Mouse (Mus musculus) layer of hippocampus, postnatal 36 days (tissue): Measurements from ENCODE around the gene Fbxo39. TPM values are rescaled to one million over a fixed set of nuclear protein-coding genes. Genes with fewer than 3 reads are reported as not detected.
"Not testable (repeated sequence)": the region's sequence is repeated elsewhere in the genome, so short reads cannot be mapped to it uniquely, and the experiment has no call there.

ENCODE experiments used
- DNase-seq, 2 experiments: peaks; one replicate each; pipeline ENCODE4 v3.0.0; 2022
- total RNA-seq, 2 experiments: library from RNA; stranded (reverse); gene quantifications; 2 replicates each; pipeline ENCODE4 v1.2.3; 2021

Gene Fbxo39
- total RNA-seq, 2 experiments from 2014 or later = not detected

DNA sequence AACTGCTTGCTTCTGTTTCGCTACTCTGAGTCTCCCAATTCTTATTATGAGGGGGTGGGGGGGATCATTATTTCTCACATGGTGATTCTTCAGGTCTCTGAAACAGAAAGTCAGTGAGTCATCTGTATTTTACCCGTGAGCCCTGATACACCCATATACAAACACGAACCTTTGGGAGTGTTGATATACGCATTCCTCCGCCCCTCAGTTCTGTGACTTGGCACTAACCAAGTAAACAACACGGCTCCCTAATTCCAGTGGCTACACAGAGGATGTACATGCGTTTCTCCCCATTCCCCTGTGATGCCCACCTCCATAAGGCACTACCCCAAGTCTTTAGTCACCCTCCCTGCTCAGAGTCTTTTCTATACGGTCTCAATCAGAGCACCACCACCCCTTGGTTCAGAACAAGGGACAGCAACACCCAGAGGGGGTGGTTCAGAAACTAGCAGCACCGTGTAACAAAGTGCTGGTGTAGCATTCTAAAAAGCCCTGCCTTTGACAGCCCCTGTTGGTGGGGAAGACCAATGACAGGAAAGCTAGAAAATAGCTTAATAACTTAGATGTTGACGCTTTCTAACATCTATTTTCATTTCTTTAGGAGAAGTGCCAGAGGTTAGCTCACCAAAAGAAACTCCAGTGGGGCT lies 2.8 kb upstream of the Fbxo39 start:
- DNase-seq = no peak

DNA sequence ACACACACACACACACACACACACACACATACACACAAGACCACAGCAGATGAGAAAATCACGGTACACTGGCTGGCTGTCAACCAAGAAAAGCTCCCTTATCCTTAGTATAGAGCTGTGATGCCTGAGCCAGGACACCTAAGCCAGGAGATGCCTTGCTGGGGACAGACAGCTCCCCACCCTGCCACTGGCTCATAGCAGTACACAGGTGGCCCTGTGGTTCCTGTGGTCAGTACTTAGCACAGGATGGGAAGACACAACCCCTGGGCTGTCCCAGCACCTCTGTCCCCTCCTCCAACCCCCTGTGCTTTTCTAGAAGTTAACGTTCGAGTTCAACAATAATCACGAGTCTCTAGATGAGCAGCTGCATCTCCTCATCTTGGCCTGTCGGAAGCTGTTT lies 3.8 kb downstream of the Fbxo39 start:
- no peak for DNase-seq

DNA sequence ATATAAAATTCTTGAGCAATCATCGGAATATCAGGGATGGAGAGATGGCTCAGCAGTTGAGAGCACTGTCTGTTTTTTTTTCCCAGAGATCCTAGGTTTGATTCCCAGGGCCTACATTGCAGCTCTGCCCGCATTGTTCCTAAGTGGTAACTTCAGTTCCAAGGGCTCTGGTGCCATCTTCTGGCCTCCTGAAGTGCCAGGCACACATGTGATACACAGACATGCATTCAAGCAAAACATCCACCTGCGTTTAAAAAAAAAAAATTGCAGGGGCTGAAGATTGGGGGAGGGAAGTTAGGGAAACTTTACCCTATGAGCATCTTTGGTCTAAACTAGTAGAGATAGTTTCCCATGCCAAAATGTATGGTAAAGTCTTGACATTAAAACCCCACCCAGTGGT lies 10.2 kb downstream of the Fbxo39 start:
- no peak for DNase-seq

DNA sequence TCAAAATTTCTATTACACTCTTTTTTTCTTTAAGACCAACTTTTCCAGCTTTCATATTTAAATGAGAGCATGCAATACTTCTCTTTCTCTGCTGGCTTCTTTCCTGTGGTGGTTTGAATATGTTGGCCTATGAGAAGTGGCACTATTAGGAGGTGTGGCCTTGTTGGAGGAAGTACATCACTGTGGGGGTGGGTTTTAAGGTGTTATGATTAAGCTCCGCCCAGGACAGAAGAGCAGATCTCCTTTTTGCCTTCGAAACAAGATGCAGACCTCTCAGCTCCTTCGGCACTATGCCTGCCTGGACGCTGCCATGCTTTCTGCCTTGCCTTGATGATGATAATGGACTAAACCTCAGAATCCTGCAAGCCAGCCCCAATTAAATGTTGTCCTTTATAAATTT lies 11.5 kb downstream of the Fbxo39 start:
- DNase-seq = no peak

DNA sequence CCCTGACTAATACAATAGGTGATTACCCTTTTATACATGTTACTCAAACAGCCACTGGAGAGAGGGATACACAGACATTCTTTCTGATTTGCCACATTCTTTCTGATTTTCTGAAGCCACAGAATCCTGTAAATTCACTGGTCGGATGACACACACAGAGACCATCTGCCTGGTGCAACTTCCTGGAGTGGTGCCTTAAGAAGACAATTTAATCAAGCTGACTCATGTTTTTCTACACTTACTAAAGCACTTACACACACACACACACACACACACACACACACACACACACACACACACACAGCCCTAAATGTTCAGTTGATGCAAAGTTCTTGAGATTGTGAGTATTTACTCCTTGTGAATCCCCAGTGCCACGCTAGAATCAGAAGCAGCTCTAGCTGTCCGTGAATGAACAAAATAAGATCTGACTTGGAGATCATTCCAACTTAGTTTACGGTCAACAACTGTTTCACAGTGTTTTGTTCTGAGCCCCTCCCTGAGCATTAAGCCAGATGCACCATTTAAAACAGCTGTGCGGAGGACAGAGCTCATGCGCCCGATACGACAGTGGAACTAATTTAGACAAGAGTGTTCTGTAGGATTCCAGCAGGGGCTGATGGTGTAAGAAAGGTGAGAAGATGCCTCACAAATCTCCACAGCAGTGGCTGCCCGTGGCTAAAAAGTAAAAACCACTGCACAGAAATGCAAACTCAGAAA lies 18.9 kb downstream of the Fbxo39 start:
- DNase-seq = no peak

DNA sequence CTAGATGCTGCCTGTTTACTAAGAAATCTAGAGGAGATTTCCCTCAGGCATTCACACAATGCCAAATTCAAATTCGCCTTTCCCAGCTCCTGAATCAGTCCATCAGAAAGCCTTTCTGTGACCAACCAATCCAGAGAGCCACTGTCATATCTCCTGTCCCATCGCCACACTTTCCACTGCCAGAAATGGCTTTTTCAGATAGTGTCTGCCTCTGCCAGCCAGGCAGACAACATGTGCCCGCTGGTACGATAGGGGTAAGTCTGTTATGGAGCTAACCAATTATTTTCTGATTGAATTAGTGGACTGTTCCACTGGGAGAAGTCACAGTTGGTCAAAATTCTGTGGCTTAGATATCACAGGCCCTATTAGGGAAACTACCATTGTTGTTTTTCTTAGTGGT lies 20.4 kb downstream of the Fbxo39 start:
- DNase-seq = no peak

DNA sequence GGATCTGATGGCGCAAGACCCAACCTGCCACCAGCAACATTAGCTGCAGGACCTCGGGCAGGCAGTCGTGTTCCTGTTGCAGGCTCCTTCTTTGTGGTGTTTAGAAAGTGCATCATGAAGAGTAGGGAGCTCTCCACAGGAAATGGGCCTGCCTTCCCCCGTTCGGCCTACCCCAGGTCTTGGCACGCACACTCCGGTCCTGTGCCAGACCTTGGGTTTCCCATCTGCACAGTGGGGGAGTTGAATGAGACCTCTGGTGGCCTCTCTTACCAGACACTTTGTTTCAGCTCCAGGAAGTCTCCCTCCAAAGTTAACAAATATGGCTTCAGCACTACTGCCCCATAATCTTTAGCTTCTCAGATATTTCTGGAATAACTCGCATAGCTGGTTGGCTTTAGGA lies 22.5 kb downstream of the Fbxo39 start:
- no peak for DNase-seq

DNA sequence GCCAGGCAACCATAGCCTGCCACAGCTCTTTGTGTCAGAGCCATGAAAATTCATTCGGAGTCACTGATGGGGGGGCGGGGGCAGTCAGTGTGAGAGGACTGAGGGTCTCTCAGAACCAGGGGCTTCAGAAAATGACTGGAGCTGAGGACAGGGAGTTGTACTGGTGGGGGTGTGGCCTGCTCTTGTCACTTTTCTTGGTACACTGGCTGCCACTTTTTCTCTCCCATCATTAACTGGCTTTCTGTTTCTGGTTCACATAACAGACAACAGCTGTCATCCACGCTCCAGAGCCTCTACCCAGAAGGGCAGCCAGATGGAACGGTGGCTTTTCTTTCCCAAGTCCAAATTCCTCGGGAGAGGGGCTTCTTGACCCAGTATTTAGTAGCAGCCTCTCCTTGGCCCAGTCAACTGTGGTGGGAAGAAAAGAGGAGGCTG lies 24.2 kb downstream of the Fbxo39 start:
- DNase-seq = no peak

DNA sequence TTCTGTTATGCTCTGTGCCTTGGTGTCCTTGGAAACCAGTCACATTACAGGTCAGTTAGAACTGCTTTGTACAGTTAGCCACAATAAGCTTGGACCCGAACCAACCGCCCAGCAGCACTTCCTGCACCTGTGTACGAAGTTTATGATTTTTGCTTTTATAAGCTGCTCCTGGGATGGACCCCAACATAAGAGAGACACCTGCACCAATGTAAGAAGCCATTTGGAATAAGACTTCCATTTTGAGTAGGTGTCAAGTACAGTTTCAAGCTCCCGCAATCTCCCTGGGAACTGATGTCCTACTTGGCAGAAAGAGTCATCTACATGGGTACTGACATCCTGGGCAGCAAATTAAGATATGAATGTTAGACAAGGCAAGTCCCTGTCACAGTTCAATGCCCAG lies 25.5 kb downstream of the Fbxo39 start:
- DNase-seq = no peak

DNA sequence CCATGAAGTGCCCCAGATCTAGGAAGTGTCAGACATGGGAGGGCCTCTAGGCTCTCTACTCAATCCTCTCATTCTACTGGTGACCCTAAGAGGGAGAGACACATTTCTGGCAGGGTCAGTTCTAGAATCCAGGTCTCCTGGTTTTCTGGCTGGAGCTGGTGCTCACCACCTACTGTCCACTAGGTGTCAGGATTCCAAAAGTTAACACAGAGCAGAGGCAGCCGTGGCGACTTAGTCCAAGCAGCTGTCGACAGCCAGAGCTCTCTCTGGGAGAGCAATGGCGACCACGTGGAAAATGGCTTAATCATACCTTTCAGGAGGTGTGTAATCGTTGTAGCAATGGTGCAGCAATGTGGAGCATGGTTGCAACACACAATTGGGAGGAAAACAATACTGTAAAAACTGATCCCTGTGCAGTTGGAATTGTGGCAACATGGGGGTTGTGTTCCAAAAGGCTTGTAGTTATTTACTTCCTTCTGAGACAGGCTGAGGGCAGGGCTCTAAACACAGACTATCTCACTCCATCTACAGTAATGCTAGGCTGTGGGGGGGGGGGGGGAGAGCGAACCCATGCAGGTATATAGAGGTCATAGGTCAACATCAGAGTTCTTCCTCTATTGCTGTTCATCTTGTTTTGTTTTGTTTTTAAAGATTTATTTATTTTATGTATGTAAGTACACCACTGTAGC lies 28.4 kb downstream of the Fbxo39 start:
- DNase-seq = peak; percentile 48 to 56

DNA sequence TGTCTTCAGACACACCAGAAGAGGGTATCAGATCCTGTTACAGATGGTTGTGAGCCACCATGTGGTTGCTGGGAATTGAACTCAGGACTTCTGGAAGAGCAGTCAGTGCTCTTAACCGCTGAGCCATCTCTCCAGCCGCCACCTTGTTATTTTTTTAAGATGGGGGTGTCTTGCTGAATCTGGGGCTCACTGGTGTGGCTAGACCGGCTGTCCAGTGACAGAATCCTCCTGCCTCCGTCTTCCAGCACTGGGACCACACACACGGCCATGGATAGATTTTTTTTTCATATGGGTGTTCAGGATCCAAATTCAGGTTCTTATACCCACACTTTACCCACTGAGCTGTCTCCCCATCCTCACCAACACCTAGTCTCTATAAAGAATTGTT lies 29.0 kb downstream of the Fbxo39 start:
- DNase-seq = not testable (repeated sequence)

DNA sequence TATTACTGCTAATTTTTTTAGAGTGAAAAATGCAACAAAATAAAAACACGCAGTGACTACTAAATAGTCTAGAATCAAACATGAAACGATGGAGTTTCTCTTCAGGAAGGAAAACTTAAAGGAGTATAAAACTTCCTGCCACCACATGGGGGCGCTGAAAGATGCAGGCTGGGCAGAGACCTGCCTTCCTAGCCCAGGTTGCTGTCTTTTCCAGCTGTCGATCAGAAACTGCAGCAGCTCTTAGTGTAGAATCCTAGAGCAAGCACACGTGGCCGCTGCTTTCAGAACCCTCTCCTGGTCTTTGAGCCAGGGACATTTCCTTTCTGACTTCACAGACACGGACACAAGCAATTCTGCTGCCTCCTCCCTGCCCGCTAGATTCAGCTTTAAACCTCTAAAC lies 29.7 kb downstream of the Fbxo39 start:
- no peak for DNase-seq

DNA sequence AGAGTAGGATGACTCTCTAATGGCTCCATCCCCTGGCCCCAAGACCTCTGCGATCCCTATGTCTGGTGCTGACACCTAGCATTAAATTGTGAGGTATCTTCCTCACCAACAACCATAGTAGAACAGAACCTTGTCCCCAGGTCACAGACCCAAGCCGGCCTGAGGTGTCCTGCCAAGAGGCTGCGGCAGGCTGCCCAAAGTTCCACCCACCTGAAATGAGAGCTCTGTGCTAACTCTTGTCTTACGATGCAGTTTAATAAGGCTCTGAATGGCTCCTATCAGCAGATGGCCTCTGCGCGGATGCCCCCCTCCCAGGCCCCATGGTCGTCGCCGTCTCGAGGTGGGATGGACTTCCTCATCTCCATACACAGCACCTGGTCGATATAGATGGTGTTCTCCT lies 30.2 kb downstream of the Fbxo39 start:
- DNase-seq = no peak

DNA sequence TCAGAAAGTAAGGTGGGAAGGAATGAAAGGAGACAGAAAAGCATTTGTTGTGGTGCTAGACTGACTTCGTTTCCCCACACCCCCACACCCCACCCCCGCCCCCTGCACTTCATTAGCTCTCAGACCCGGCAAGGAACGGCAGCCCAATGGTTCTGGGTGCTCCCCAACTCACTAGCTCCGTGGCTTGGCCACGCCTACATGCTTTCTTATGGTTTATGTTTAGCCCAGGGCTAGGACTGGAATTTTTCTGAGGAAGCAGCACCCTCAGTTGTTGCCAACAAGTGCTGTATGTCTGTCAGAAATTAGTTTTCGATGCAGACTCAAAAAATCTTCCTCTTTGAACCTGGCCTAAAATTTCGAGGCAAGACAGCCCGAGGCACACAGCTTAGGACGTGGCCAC lies 34.3 kb downstream of the Fbxo39 start:
- DNase-seq = no peak

DNA sequence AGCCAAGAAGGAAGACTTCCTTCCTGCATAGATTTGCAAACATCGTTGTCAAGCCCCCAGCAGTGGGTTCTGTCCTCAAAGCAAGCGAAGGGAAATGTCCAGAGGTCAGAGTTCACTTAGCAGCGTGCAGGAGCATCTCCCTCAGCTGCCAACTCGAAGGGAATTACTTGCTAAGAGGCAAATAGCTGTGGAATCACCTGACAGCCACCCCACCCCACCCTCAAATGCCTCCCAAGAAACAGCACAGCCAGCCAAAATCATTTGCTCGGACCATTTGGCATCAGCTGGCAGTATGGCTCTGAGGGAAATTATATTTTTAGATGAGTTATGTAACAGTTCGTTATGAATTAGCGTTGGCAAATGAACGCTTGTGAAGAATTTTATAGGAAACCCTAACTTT lies 34.8 kb downstream of the Fbxo39 start:
- peak in 1 of 2 experiments; percentile 59 for DNase-seq

DNA sequence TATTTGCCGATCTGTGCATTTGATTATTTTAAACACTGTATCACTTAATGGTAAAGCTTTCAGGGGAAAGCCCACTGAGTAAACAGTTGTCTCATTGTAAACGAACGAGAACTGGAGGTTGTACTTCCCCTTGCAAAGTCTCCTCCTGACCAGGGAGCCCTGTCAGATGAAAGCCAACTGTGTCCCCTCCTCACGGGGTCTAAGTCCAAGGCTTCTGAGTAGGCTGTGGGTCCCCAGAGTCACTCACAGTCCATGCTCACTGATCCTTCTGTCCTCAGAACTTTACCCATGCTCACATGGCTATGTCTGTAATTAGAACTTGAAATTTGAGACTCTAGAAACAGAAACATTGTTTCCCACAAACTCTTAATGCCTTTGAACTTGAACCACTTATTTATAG lies 35.4 kb downstream of the Fbxo39 start:
- DNase-seq = no peak

DNA sequence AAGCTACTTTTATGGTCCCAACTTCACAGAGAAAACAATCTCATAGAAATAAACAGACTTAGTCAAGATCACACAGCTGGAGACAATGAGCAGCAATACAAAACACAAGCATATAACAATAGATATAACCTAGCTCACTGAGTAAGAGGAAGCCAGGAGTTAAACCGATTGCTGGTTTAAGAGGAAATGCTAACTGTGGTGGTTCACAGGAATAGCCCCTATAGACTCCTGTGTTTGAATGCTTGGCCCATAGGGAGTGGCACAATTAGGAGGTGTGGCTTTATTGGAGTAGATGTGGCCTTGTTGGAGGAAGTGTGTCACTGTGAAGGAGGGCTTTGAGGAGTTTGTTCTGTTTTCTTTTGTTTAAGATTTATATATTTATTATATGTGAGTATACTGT lies 38.0 kb downstream of the Fbxo39 start:
- DNase-seq = no peak

DNA sequence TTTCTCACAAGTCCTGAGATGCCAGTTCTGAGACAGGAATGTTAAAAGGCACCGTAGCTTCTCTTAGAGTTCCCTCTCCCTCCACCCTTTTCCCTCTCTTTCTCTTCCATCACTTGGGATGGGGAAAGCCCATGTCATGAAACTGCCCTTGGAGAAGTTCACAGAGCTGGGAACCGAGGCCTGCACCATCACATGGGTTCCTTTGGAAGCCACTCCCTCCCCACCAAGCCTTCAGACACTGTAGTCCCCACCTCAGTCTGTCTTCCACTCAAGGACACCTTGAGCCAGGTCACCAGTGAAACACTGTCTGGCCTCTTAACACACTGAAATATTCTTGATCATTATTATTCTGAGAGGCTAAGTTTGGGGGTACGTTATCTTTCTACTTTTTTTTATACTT lies 38.9 kb downstream of the Fbxo39 start:
- no peak for DNase-seq

DNA sequence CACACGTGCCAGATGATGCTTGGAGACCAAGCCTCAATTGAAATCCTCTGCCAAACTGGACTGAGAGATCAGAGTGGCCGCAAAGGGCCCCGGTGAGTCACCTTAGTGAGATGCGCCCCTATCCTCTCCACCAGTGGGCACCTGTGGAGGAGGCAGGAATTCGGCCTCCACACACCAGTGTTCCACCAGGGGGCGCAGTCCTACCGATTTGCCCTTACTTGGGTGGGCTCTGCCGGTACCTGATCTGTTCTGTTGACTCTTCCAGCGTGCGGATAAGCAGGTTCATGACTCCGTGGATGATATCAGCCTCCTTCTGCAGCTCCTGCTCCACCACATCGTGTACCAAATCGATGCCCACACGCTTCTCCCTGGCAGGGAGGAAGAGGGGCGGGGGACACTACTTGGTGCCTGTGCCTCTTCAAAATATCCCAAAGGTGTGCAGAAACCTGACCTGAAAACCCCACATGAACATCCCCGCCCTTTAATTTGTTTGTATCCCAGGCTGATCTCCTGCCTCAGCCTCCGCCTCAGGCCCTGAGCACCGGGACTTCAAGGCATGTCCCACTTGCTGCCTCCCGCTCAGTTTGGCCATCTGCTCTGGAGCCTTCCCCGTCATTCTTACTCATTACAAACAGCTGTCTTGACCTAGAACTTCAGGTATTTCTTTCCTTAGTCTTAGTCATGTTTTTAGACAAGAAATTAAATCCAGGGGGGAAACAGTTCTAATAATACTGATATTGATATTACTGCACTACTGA lies 40.9 kb downstream of the Fbxo39 start:
- peak; percentile 68 to 73 for DNase-seq

DNA sequence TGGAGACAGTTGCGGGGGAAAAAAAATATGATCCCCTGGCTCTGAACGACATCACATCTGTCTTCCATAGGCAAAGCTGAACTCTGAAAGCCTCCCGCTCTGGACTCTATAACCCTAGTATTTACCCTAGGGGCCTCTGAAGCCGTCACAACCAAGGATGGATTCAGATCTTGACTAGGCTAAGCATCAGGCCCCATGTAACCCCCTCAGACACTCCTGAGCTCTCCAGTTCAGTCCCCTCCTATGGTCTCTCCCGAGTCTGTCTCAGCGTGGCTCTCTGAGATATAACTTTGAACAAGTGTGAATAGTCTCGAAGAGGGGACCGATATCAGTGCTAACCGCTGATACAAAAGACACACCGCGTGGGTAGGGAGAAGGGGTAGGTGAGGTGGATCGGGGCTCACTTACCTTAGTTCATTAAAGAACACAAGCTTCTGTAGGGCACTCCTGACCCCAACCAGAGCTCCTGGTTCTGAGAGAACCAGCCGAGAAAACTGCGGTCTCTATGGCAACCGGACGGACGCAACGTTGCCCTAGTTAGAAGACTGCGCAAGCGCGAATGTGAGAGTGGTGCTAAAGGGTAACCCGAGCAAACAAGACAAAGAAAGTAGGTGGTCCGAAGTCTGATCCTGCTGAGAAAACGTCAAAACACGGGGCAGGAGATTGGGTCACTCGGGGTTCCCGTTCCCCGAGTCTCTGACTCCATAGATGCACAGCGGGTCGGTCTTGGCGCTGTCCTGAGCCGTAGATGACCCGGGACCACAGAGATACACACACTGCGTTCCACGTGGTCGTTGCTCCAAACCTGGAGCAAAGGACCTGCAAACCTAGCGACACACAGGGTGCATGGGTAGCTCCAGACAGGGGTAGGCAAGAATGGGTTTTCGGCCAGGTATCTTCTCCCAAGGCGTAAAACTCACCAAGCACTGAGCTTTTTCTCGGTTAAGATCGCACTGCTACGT lies 47.4 kb downstream of the Fbxo39 start:
- peak; percentile 73 to 75 for DNase-seq

DNA sequence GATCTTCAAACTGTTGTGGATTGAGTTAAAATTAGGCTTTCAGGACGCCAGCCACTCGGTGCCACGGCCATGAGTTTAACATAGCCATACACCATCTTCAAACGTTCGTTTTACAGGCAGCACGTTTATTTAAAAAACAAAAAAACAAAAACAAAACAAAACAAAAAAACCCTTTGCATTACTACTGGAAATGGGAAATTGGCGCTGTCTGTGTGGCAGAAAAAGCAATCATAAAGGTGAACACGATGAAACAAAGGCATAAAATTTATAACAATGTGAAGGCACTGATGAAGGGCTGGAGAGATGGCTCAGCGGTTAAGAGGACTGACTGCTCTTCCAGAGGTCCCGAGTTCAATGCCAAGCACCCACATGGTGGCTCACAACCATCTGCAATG lies 48.1 kb downstream of the Fbxo39 start, which contains the start of gene Tekt1:
TSS of gene Tekt1 (minus strand) at position 96 of the 395 bp plus-strand sequence.
- no peak for DNase-seq
